Mouse (Mus musculus): ENCODE data around the gene Podn. TPM values are rescaled to one million over a fixed set of nuclear protein-coding genes. Genes with fewer than 3 reads are reported as not detected.
A peak's percentile ranks its signal among the peaks of the same experiment; 100 is the strongest.

Gene Podn
- total and polyA plus RNA-seq, 2 experiments from 2014 or later: 1.2 to 4.0 TPM

DNA sequence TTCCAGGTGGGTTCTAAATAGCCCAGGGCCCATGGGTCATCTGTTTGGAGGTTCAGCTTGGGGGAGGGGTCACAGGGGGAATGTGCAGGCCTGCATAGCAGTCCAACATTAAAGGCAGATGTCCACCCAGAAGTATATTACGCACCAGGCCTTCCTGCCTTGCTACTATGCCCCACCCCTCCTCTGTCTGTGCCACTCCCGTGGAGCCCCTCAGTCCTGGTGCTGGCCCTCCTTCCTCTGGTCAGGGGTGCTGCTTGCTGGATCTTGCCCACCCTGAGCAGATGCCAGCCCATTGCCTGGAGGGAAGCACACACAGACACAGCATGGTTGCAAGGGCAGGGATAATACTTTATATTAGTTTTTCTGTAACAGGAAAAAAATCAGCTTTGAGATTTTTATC lies 81.8 kb downstream of the Podn start:
- no peak for TF ChIP-seq CTCF (IDR thresholded peaks at IDR 0.05; ENCODE audit: low read depth)
- Histone ChIP-seq H3K27ac (no peak overlapping the region), H3K9me3 (ENCODE audit: low read length) (no peaks in the 10 kb centered on the region), H3K36me3 (ENCODE audit: insufficient read depth, low read length) (no peaks in the 10 kb centered on the region), H3K27me3 (ENCODE audit: insufficient read depth, low read length) (no peaks in the 10 kb centered on the region; the same call in 1 of the 2 replicates), H3K9ac (replicated peaks; ENCODE audit: low read length) (no peak overlapping the region), H3K4me2 (ENCODE audit: low read depth, low read length) (no peak overlapping the region), H3K4me3 (ENCODE audit: low read length) (no peak overlapping the region), H3K4me1 (ENCODE audit: insufficient read depth, low read length) (no peaks in the 10 kb centered on the region)
- 68% methylated on average over 2 of the region's 2 CpGs for WGBS
- ATAC-seq: no peak
- no peak for DNase-seq (ENCODE audit: low spot score)

DNA sequence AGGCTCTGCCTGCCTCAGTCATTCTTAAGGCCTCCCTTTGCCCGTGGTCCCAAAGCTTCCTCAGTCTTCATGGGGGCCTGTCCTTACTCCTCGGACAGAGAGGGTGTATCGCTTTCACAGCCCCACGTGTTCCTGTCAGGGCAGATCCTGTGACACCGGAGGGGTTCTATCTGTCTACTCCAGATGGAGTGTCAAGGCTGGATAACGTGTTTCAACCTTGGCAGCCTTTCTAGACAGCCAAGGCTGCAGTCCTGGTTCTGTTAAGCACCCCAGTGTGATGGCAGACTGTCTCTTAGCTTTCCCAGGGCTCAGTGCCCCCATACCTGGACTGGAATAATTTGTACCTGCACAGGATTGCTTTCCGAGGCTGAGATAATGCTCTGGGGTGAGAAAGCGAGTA lies 87.7 kb downstream of the Podn start:
- no peak for DNase-seq (ENCODE audit: low spot score)
- no peak overlapping the region for H3K4me2 ChIP-seq (ENCODE audit: low read depth, low read length)
- peaks cover 4% of the 10 kb centered on the region; the same call in 1 of the 2 replicates for H3K4me1 ChIP-seq (ENCODE audit: insufficient read depth, low read length)
- ATAC-seq: no peak
- no peaks in the 10 kb centered on the region; the same call in 1 of the 2 replicates for H3K27me3 ChIP-seq (ENCODE audit: insufficient read depth, low read length)
- H3K9ac ChIP-seq (replicated peaks; ENCODE audit: low read length): no peak overlapping the region
- H3K4me3 ChIP-seq (ENCODE audit: low read length): no peak overlapping the region
- H3K27ac ChIP-seq: no peak overlapping the region
- no peaks in the 10 kb centered on the region for H3K36me3 ChIP-seq (ENCODE audit: insufficient read depth, low read length)
- TF ChIP-seq CTCF (IDR thresholded peaks at IDR 0.05; ENCODE audit: low read depth): no peak
- WGBS: 78% methylated on average over 8 of the region's 8 CpGs
- no peaks in the 10 kb centered on the region for H3K9me3 ChIP-seq (ENCODE audit: low read length)

DNA sequence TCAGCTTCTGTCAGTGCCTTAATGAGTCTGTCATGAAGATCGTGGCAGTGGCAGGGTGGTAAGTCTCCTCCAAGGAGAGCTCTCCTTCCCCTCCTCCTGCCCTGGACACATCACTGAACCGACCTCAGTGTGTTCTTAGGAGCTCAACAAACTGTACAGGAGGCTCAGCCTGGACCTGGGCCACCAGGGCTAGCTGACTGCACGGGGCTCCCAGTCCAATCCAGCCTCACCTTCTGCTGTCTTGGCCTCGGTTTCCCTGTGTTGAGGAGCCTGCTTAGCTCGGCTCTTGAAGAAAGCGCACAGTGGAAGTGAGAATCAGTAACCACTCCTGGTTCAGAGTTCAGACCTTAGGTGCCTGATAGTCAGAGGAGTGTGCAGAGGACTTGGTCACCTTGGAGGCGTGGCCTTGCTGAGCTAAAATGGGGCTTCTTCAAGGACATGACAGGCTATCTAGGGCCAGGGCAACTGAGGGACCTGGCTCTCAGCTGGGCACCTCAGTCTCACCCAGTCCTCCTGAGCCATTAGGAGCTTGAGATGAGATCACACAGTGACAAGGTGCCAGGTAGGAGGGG lies 88.6 kb downstream of the Podn start:
- Histone ChIP-seq H3K9me3 (ENCODE audit: low read length) (no peaks in the 10 kb centered on the region), H3K27ac (no peak overlapping the region), H3K27me3 (ENCODE audit: insufficient read depth, low read length) (no peaks in the 10 kb centered on the region; the same call in 1 of the 2 replicates), H3K9ac (replicated peaks; ENCODE audit: low read length) (no peak overlapping the region), H3K4me3 (ENCODE audit: low read length) (no peak overlapping the region), H3K36me3 (ENCODE audit: insufficient read depth, low read length) (no peaks in the 10 kb centered on the region), H3K4me2 (ENCODE audit: low read depth, low read length) (no peak overlapping the region), H3K4me1 (ENCODE audit: insufficient read depth, low read length) (peaks cover 4% of the 10 kb centered on the region; the same call in 1 of the 2 replicates)
- no peak for TF ChIP-seq CTCF (IDR thresholded peaks at IDR 0.05; ENCODE audit: low read depth)
- whole genome bisulfite sequencing: 83% methylated on average over 7 of the region's 7 CpGs
- no peak for ATAC-seq
- no peak for DNase-seq (ENCODE audit: low spot score)

DNA sequence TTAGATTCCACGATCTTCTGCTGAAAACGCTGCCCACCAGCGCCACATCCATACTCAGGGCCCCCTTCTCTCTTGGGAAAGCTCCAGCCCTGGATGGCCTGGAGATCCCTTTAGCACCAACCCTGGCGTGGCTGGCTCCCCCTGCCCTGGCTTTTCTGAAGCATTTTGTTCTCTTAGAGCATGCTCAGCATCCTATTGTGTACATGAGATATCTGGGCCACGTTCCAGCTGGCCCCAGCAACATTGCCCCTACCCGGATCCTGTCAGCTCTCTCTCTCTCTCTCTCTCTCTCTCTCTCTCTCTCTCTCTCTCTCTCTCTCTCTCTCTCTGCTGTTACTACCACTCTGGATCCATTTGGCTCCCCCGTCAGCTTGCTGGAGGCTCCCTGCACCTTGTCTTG lies 90.9 kb downstream of the Podn start:
- H3K4me2 ChIP-seq (ENCODE audit: low read depth, low read length): no peak overlapping the region
- H3K4me1 ChIP-seq (ENCODE audit: insufficient read depth, low read length): peaks cover 4% of the 10 kb centered on the region; the same call in 1 of the 2 replicates
- ATAC-seq (peak; percentile 67), DNase-seq (ENCODE audit: low spot score) (peak; percentile 75)
- H3K9ac ChIP-seq (replicated peaks; ENCODE audit: low read length): no peak overlapping the region
- no peaks in the 10 kb centered on the region for H3K36me3 ChIP-seq (ENCODE audit: insufficient read depth, low read length)
- H3K27ac ChIP-seq: no peak overlapping the region
- H3K4me3 ChIP-seq (ENCODE audit: low read length): no peak overlapping the region
- 30% methylated on average over 7 of the region's 7 CpGs for WGBS
- TF ChIP-seq CTCF (IDR thresholded peaks at IDR 0.05; ENCODE audit: low read depth): no peak
- H3K9me3 ChIP-seq (ENCODE audit: low read length): no peaks in the 10 kb centered on the region
- H3K27me3 ChIP-seq (ENCODE audit: insufficient read depth, low read length): no peaks in the 10 kb centered on the region; the same call in 1 of the 2 replicates

DNA sequence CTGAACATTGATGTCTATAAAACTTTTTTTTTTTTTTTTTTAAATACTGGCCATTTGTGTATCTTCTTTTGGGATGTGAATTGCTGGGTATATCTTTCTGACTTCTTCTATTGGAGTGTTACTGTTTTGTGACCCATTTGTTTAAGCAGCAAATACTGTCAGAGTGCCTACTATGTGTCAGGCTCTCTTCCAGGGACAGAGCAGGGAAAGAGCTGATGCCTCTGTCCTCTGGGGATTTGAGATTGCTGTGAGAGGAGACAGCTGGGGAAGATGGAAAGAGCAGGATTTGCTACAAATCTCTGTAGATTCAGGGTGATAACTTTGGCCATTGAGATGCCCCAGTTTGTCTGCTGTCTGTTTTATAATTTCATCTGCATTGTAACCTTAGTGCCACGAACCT lies 96.9 kb downstream of the Podn start:
- Histone ChIP-seq H3K4me1 (ENCODE audit: insufficient read depth, low read length) (no peaks in the 10 kb centered on the region), H3K9me3 (ENCODE audit: low read length) (no peaks in the 10 kb centered on the region), H3K27ac (no peak overlapping the region), H3K27me3 (ENCODE audit: insufficient read depth, low read length) (no peaks in the 10 kb centered on the region), H3K4me3 (ENCODE audit: low read length) (no peak overlapping the region), H3K36me3 (ENCODE audit: insufficient read depth, low read length) (no peaks in the 10 kb centered on the region), H3K4me2 (ENCODE audit: low read depth, low read length) (no peak overlapping the region), H3K9ac (replicated peaks; ENCODE audit: low read length) (no peak overlapping the region)
- no peak for TF ChIP-seq CTCF (IDR thresholded peaks at IDR 0.05; ENCODE audit: low read depth)
- DNase-seq (ENCODE audit: low spot score) (no peak), ATAC-seq (no peak)
- WGBS: 83% methylated on average over 1 of the region's 1 CpGs

DNA sequence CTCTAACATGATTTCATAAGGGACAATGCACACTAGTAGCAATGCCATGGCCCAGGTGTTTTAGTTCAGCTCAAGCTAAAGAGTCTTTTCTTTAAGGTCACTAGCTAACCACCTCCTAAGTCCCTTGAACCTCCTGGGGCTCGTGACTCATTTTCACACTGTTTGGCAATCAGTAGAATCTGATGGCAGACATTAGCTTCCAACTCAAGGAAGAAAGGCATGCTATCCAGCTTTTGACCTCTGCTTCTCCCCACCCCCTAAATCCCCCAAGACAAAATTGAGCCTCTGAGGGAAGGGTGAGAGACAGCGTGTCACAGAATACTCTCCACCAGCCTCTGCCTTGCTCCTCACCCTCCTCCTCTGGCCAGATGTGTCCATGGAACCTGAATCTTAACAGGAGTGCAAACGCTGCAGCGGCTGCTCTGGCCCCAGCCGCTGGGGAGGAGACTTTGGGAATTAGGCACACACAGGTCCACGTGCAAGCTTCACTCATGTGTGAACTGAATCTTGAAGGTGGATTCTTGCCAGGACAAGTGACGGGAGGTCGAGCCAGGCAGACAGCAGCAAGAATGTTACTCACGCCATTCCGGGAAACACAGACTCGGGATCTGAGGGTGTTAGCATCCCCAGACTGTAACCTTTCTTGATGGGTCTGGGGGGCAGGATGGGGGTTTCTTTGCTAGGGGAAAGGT lies 97.5 kb downstream of the Podn start:
- no peaks in the 10 kb centered on the region for H3K27me3 ChIP-seq (ENCODE audit: insufficient read depth, low read length)
- no peak overlapping the region for H3K9ac ChIP-seq (replicated peaks; ENCODE audit: low read length)
- no peak overlapping the region for H3K27ac ChIP-seq
- no peak for TF ChIP-seq CTCF (IDR thresholded peaks at IDR 0.05; ENCODE audit: low read depth)
- H3K4me2 ChIP-seq (ENCODE audit: low read depth, low read length): no peak overlapping the region
- H3K9me3 ChIP-seq (ENCODE audit: low read length): no peaks in the 10 kb centered on the region
- H3K4me1 ChIP-seq (ENCODE audit: insufficient read depth, low read length): no peaks in the 10 kb centered on the region
- DNase-seq (ENCODE audit: low spot score) (peak; percentile 72), ATAC-seq (peak; percentile 56; the same call in 1 of the 2 replicates)
- WGBS: 31% methylated on average over 11 of the region's 11 CpGs
- no peaks in the 10 kb centered on the region for H3K36me3 ChIP-seq (ENCODE audit: insufficient read depth, low read length)
- H3K4me3 ChIP-seq (ENCODE audit: low read length): no peak overlapping the region

All from hindbrain, postnatal 0 days (tissue).